Mouse (Mus musculus) B cell, adult 2 months (primary cell): ENCODE data around the gene Cd59a.
A peak's percentile ranks its signal among the peaks of the same experiment; 100 is the strongest.
"Not testable (repeated sequence)": the region's sequence is repeated elsewhere in the genome, so short reads cannot be mapped to it uniquely, and the experiment has no call there.

ENCODE experiments used
- DNase-seq, 2 experiments: peaks; one replicate each; pipeline ENCODE4 v3.0.0; 2022

The Cd59a gene

DNA sequence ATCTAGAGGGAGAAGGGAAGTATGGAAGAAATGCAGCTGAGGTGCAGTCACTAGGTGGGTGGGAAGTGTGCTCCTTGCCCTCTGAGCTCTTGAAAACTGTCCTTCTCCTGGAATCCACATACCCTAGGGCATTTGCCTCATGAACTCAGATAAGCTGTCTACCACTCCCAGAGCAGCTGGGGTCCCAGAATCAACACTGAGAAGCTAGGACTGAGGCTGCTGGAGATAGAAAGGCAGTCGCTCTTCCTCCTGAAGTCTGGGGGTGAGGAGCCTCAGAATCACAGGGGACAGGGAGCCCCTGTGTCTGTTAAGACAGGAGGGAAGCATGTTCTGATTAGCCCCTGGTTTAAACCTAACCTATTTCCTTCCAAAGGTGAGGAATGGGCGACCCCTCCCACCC, 13.9 kb downstream of the Cd59a start:
- DNase-seq = no peak

DNA sequence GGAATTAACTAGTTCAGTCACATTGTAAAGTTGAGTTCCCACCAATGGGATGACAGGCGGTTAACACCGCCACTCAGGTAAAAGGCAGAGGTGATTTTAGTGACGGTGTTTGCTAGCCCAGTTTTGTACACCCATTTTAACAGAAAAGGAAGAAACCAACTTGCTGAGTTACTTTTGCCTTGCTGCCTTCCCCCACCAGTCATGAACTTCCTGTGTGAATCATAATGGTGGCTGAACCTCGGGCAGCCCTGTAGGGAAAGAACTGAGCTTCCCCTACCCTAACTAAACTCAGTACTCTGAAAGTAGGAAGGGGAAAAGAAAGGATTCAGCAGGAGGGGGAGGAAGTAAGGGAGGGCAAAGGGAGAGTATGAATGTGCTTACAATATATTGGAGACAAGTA, 14.4 kb downstream of the Cd59a start:
- DNase-seq = no peak

DNA sequence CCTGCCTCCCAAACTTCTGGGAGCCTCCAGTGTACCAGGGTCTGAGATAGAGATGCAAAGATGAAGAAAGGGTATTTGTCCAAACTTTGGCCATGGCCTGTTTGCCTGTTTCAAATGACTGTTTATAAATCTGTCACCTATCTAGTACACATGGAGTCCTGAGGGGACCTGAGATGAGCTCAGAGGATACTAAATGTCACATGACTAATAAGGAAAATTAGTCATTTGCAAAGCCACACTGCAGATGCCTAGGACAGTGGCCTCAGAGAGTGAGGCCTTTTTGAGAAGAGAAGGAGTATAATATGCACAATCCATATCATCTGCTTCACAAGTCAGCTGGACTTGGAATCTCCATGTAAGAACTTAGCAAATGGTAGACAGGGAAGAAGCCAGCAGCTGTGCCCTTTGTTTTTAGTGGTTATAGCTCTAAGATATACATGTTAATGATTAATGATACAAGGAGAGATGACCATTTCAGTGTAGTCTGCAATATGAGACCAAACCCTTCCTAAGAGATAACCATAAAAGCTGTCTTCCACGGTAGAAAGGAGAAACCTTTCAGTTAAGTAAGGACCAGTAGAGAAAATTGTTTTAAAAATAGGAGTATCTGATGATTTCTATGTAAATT, 15.7 kb downstream of the Cd59a start:
- DNase-seq = not testable (repeated sequence)

DNA sequence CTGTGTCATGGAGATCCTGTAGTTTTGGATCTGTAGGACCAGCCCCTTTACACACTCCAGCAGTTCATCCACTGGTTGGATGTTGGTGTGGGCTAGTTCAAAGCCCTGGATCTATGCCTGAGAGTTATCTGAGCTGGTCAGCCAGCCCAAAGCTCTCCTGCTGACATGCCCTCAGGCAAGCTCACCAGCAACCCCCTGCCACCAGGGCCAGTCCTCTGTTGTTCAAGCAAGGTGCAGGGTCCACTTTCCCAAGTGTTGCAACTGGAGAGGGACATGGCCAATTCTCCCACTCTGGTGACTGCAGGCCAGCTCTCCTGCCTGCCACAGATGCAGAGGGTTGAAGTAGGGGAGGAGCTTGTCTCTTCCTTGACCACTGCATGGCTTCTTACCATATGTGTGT, 18.0 kb downstream of the Cd59a start:
- not testable (repeated sequence) for DNase-seq

DNA sequence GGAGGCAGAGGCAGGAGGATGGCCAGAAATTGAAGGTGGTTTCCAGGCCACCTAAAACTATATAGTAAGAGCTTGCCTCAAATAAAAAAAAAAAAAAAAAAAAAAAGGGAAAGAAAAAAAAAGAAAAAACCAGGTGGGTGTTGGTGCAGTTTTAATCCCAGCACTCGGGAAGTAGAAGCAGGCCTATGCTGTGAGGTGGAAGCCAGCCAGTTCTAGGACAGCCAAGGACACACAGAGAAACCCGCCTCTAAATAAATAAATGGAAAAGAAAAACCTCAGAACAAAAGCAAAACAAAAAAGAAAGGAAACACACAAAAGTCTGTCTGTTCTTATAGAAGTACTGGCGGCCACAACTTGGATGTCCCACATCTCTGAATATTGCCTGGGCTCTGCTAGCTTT, 19.3 kb downstream of the Cd59a start:
- DNase-seq = no peak

DNA sequence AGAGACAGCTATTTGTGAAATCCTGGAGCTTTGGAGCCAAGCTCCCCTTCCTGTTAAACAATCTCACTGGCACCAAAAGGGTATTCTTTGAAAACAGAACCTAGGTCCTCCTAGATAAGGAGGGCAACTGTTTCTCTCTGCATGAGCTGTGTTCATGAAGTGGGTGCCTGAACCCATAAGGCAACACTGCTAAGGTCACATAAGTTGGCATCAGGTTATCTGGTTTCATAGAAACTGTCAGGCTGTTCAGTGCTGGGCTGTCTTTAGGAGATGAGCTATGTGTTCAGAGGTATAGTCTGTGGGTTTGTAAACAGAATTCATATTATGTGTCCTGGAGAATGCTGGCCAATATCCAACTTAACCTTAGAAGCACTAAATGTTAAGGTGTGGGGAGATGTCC, 21.6 kb downstream of the Cd59a start:
- not testable (repeated sequence) for DNase-seq

DNA sequence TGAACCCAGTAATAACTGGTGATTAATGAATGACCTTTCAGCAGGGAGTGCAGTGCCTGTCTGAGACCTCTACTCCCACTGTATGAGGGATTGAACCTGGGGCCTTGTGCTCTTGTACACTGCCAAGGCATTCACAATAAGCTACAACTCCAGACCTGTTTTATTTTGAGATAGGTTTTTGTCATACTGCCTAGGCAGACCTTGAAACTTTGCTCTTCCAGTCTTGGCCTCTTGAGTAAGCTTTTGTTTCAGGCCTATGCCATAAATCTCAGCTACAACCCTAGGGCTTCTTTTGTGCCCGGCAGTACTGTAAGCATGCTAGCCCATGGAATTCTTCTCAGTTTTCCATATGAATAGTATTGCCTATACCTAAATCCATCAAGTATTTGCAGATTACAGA, 23.5 kb downstream of the Cd59a start:
- DNase-seq = no peak

DNA sequence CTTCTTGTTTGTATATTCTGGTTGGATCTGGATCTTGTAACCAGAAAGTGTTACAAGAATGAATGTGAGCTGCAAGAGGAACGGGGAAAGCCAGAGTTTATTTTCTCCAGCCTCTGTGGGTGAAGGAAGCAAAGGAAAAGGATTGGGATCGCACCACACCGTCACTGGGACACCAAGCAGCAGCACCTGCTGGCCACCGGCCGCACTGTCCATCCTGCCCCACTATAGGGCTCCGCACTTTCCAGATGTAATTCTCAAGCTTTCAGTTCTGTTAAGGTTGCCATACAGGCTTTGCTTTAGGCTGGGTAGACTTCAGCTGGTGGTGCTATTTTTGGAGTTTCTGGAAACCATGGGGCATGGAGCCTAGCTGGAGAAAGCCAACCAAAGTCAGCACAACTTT, 24.7 kb downstream of the Cd59a start:
- DNase-seq = no peak

DNA sequence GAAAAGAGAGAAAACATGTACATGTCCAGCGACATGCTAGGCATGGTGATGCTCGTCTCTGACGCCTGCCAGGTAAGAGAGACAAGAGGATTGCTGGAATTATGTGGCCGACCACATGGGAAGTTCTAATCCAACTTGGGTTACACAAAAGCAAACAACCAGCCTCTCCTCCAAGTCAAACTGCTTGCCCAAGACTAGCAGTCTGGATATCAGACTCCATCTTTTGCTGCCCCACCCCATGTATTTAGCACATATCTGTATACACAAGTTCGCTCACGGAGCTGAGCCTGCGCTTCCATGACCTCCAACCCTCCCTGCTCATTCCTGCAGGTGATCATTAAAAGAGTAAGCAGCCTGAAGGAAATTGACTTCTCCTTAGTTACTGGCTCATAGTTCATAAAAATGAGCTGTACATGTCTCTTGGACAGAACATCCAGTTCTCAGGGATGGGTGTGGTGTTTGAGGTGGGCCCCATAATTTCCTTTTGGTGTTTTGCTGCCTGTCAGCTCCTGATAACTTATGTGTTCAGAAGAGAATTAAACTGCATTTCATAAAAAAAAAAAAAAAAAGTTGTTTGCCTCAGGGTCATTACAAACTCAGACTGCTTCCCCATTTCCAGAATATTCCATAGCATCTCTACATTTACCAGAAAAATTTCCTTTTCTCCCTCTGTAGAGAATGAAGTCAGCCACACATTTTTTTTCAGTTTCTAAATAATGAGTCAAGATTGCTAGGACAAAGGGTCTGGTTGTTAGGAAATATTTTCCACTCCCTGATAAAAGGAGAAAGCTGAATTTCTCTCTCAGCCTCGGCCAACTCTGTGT, 26.3 kb downstream of the Cd59a start:
- no peak for DNase-seq

DNA sequence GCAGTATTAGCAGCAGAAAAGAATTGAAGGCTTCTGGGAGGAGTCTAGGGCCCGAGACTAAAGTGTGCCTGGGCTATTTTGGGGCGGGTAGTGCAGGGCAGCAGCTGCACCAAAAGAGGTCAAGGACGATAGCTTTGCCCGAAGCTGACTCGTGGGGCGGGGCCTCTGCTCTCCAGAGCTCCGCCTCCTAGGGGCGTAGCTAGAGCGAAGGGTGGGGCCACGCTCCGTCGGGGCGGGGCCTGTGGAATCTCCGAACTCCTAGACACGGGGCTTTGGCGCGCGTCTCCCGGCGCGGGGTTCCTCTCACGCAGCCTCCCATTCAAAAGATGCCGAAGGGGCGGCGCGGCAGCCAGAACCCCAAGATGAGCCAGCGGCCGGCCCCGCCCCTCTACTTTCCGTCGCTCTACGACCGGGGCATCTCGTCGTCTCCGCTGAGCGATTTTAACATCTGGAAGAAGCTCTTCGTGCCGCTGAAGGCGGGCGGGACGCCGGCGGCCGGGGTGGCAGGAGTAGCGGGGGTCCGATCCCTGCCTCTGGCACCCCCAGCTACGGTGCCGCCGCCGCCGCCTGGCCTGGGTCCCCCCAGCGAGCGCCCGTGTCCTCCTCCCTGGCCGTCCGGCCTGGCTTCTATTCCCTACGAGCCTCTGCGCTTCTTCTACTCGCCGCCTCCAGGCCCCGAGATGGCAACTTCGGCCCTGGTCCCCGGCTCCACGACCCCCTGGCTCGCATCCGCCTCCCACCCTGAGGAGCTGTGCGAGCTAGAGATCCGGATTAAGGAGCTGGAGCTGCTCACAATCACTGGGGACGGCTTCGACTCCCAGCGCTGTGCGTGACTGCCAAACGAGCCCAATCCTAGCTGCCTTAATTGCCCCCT, 27.1 kb downstream of the Cd59a start, which contains the start of gene A930018P22Rik:
A930018P22Rik (plus strand) TSS at position 265 of the 874 bp plus-strand sequence.
- DNase-seq = peak; percentile 85 to 87

DNA sequence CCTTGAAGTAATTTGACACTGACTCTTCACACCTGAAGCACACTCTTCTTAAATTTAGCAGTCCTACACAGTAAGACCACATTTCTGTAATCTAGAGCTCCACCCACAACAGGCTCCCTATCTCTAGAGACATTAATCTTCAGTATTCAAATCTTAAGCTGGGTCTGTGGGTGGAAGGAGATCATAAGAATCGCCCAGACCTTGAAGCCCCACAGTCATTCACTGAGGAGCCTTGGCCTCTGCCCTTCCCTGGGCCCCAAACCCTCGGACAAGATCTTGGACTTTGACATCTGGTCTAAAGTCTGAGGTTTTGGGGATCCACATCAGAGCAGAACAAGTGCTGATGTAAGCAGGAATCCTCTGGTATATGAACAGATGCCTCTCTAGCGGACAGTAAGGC, 27.9 kb downstream of the Cd59a start:
- DNase-seq = peak; percentile 4 to 7

DNA sequence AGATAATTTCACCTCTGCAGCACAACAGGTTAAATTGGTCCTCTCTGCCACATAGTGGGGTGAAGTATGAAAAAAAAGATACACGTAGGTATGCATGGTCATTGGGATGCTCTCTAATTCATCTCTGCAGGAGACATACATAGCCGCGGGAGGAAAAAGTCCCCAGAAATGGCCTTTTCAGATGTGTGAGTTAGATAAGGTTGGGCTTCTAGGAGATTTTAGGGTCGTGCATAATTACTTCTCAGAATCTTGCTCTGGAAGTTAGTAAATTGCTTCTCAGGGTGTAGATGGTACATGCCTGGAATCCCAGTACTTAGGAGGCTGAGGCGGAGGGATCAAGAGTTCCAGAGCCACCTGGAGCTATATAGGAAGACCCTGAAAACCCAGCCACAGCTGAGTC, 28.5 kb downstream of the Cd59a start:
- no peak for DNase-seq

DNA sequence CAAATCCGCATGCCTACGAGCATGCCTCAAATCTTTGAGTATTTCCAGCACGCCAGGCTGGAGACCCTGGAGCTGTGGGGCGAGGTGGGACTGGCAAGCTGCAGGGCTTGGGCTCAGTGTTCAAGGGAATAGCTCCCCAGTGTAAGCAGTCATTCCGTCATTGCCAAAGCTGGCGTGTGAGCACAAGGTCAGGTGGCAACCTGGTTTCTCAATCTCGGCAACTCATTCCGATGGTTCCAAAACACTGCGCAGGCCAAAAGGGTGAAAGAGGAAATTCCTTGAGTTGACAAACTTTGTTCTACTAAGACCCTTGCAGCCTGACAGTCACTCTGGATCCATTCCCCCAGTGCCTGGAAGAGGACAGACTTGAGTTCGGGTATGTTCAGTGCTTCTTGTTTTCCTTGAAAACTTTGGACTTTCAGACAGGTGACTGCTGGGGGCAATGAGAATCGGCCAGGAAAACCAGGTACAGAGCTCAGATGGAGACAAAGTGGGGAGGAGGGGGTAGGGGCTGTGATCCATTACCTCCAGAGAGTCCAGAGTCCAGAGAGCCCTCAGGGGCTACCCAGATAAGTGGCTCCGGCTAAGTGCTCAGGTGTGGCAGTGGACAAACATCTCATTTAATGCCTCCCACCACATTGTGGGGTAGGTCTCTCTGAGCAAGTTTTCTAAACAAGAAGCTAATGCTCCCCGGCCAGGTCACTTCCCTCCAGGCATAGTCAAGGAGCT, 33.4 kb downstream of the Cd59a start:
- no peak for DNase-seq

DNA sequence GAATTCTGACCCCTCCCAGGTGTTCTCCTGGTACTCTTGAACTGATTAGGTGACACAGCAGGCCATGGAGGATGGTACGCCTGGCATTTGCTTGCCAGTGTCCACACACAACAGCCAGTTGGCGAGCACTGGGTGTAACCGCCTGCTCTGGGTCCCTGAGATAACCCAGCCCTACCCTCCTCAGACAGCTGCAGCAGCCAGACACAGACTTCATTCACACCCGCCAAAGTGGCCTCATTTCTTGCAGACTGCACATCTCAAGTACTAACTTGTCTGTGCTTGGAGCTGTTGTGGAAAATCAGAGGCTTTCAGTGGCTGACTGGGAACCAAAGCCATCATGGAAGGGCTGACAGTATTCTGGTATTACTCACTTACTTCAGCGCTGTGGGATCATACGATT, 34.6 kb downstream of the Cd59a start:
- DNase-seq = no peak

DNA sequence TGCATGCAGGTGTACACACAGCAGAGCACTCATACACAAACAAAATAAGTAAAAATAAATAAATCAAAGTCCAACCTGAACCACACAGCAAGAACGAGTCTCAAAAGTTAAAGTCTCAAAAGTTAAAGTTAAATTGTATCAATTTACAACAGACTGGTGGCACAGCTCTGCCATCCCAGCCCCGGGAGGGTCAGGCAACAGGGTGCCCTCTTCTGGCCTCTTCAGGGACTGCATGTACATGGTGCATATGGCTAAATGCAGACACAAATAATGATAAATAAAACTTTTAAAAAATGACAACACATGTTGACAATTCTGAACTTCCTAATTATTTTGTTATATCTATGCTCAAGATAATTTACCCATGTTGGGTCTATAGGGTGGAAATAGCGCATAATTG, 35.4 kb downstream of the Cd59a start:
- DNase-seq = peak; percentile 58 to 62

DNA sequence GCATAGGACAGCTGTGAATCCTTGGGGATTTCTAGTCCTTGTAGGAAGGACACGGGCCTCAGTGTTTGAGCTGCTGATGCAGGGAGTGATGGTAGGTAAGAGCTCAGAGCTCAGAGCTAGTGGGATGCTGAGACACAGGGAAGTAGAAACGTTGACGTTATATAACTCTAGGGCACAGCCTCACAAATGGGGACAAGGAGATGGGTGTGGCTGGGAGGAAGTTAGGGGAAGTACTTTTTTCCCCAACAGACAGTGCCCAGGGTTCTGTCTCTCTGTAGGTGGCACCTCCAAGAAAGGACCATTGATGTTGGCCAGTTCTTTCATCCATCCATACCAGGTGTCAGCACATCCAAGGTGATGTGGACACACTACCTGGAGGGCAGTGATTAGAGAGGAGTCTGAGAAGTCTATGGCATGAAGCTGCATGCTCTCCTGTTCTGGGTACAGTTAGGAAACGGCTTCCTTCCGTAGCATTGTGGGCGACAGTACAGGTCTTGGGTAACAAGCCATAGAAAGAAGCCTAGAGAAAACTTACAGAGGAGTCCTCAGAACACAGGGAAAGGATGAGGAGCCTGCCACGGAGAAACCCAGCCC, 36.8 kb downstream of the Cd59a start:
- DNase-seq = no peak

DNA sequence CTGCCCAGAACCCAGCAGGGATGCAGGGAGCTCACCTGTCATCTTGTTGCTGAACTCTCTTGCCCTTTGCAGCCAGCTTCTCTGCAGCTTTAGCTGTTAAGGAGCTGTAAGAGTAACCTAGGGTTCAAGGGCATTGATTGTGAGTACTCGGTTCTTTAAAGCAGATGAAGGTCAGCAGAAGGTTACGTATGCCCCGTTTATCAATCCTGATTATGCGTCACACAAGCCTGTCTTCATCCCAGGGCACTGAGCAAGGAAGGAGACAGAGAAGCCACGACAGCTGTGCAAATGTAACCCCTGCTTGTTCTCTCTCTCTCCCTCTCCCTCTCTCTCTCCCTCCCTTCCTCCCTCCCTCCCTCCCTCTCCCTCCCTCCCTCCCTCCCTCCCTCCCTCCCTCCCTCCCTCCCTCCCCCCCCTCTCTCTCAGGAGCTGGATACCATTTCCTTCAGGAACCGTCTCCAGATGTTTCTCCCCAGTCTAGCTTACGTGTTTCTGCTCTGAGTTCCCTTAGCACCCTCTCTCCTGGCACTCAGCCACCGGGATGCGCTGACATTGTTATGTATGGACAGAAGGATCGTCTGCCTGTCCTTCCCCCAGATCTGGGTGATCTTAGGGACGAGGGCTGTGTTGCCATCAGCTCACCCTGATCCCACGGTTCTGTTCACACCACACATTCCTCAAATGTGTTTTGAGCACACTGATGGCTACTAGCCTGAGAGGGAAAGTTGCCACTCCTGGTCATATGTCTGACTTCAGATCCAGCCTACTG, 37.6 kb downstream of the Cd59a start:
- DNase-seq = no peak

DNA sequence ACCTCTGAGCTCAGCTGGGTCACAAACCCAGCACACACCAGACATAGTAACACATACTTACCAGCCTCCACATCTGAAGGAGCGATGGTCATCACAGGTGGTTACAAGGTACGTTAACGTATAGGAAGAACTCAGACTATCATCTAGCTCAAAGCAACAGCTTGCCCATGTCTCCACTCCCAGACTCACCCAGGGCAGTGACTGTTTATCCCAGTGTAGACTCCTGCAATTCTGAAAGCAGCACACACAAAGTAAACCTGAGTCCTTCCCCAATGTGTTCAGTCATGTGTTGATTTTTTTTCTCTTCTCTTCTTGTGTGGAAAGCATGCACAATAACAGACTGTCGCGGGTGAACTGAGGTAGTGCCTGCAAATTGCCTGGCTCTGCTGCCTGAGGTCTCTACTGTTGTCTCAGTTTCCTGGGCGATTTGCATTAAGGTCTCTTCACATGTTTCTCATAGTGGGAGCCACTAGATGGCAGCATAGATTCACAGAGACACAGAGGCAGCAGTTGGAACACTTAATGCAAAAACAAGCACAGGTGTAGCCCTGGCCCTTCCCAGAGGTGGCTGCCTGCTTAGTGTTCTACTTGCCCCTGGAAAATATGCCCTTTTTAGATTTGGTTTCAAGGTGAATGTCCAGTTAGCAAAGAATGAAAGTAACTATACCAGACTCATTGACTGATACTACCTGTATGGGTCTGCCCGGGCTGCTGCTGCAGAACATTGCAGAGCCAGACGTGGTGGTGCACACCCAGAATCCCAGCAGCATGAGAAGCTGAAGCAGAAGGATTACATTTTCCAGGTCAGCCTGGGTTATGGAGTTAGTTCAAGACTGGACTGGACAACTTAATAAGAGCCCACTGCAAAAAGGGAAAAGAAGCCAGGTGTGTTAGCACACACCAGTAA, 38.8 kb downstream of the Cd59a start:
- DNase-seq = peak; percentile 56 to 58

DNA sequence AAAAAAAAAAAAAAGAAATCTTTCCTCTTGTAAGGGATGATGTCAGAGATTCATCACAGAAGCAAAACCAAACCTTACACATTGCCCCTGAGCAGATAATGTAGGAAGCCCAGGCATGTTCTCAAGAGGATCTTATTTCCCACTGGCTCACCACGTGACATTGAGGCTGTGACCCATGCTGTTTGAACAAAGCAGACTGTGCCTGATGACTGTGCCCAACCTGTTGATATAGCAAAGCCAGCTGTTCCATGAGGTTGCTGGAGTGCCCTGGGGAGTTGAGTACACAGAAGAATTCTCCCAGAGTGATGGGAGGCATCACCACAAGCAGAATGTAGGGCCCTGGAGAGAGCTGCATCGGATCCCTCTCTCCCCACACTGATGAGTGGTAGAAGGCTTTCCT, 40.3 kb downstream of the Cd59a start:
- no peak for DNase-seq

DNA sequence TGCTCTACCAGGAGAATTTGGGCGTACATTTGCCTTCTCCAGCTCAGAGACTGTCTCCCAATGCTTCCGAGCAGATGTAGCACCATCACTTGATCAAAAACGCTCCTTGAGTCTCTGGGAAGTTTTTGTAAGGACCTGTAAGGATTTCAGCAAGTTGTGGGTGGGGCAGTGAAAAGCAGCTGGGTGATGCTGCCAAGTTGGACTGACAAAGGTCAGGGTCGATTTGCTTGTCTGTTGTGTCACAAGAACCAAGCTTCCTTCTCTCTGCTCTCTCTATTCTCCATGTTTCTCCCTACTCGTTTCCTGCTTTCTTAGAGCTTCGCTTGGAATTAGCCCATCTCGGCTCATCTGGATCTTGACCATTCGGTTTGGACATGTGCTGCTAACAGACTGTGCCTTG, 46.5 kb downstream of the Cd59a start:
- no peak for DNase-seq

DNA sequence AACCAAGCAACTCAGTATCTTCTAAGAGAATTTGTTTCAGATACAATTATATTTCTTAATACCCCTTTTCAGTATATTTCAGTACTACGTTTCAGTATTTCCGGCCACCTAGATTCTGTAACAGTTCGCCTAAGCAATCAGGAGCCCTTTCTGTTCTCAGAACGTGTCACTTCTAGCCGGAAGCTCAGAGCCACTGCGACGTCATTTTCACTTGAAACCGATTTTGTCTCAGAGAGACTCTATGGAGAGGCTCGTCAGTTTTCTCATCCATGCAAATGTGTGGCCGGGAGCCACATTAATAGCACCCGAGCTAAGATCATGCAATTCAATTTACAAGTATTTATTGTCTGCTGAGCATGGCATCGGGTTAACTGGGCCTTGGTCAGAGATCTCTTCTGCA, 48.4 kb downstream of the Cd59a start:
- no peak for DNase-seq
